ENCODE assay signal across 14 mouse cellular contexts in genomic region chr8:120036111-120036510, GRCm38 (mm10). TPM values are rescaled to one million over a fixed set of nuclear protein-coding genes. Genes with fewer than 3 reads are reported as not detected.
DNase-seq lines count a peak whose midpoint lies in the region; ATAC-seq lines count a peak whose summit lies in the region.
"Had no signal": no experiment of that assay in that cellular context is flagged by ENCODE, and none has a peak within 500 bp of the region (broad histone marks: within the 10 kb centered on the region; RNA-seq: fewer than 3 reads in every experiment).

No protein-coding gene starts in this region.

- H3K27ac ChIP-seq in heart, embryonic 10.5 days: peak overlapping the region; percentile 78
- H3K27ac ChIP-seq in heart, embryonic 13.5 days (replicated peaks): peak overlapping the region; percentile 13; the same call in 1 of the 2 replicates
- no peak overlapping the region for H3K27ac ChIP-seq in neural tube, embryonic 15.5 days (replicated peaks)
- H3K27ac ChIP-seq: midbrain, embryonic 12.5 days had no signal

- no peak for DNase-seq in heart, embryonic 10.5 days (ENCODE audit: low spot score)
- DNase-seq in heart, postnatal 4 days: no peak
- peak; percentile 43 for DNase-seq in Muller cell, postnatal 12 days (ENCODE audit: inconsistent ontology term)
- DNase-seq in brain, adult 2 months (ENCODE audit: low read depth, low spot score): peak; percentile 29
- DNase-seq in layer of hippocampus, adult 9-11 months: no peak
- no peak for DNase-seq in left cerebral cortex, adult 8-10 months (ENCODE audit: low spot score in 2 of 2)
- DNase-seq: cerebellum, adult 9-11 months; lung, adult 2 months; right cerebral cortex, postnatal 14 days had no signal

- peak overlapping the region; percentile 16; the same call in 1 of the 2 replicates for H3K4me3 ChIP-seq in heart, embryonic 10.5 days
- no peak overlapping the region for H3K4me3 ChIP-seq in heart, embryonic 13.5 days
- H3K4me3 ChIP-seq in neural tube, embryonic 15.5 days (replicated peaks): no peak overlapping the region
- H3K4me3 ChIP-seq: erythroblast, embryonic 14.5 days; midbrain, embryonic 12.5 days had no signal

- no peaks in the 10 kb centered on the region for H3K36me3 ChIP-seq in heart, embryonic 10.5 days
- no peaks in the 10 kb centered on the region for H3K36me3 ChIP-seq in heart, embryonic 13.5 days
- H3K36me3 ChIP-seq in neural tube, embryonic 15.5 days: no peaks in the 10 kb centered on the region
- H3K36me3 ChIP-seq: midbrain, embryonic 12.5 days had no signal

- H3K27me3 ChIP-seq in heart, embryonic 10.5 days (ENCODE audit: insufficient read depth, poor library complexity, severe bottlenecking): peaks cover 24% of the 10 kb centered on the region
- peaks cover 17% of the 10 kb centered on the region for H3K27me3 ChIP-seq in heart, embryonic 13.5 days (replicated peaks)
- H3K27me3 ChIP-seq in neural tube, embryonic 15.5 days (replicated peaks): no peaks in the 10 kb centered on the region
- H3K27me3 ChIP-seq: midbrain, embryonic 12.5 days had no signal

- 14% methylated on average over 9 of the region's 9 CpGs for WGBS in heart, embryonic 10.5 days
- 23% methylated on average over 9 of the region's 9 CpGs for WGBS in heart, embryonic 13.5 days
- WGBS in neural tube, embryonic 15.5 days: 26% methylated on average over 9 of the region's 9 CpGs

- H3K4me2 ChIP-seq in heart, embryonic 13.5 days: no peak overlapping the region; the same call in 1 of the 2 replicates
- H3K4me2 ChIP-seq in neural tube, embryonic 15.5 days: no peak overlapping the region
- H3K4me2 ChIP-seq: midbrain, embryonic 12.5 days had no signal

- H3K9me3 ChIP-seq in heart, embryonic 10.5 days: no peaks in the 10 kb centered on the region
- no peaks in the 10 kb centered on the region for H3K9me3 ChIP-seq in heart, embryonic 13.5 days
- no peaks in the 10 kb centered on the region for H3K9me3 ChIP-seq in neural tube, embryonic 15.5 days (replicated peaks)
- H3K9me3 ChIP-seq: midbrain, embryonic 12.5 days had no signal

- ATAC-seq in heart, embryonic 13.5 days (ENCODE audit: extremely low read depth, insufficient number of reproducible peaks, low FRiP score, low TSS enrichment): no peak
- ATAC-seq in neural tube, embryonic 15.5 days (ENCODE audit: low FRiP score): no peak
- ATAC-seq: intestine, postnatal 0 days had no signal

- 0 out of 2 replicates have a peak overlapping the region, but pooled peaks have one; percentile 9 for H3K9ac ChIP-seq in heart, embryonic 13.5 days
- H3K9ac ChIP-seq in neural tube, embryonic 15.5 days (replicated peaks): no peak overlapping the region
- H3K9ac ChIP-seq: midbrain, embryonic 12.5 days had no signal

- peaks cover 59% of the 10 kb centered on the region for H3K4me1 ChIP-seq in heart, embryonic 10.5 days
- peaks cover 52% of the 10 kb centered on the region for H3K4me1 ChIP-seq in heart, embryonic 13.5 days
- no peaks in the 10 kb centered on the region for H3K4me1 ChIP-seq in neural tube, embryonic 15.5 days

RNA-seq across cellular contexts. Expression of gene Crispld2, which starts 43.9 kb away (rescaled TPM):
- polyA plus RNA-seq in heart, embryonic 10.5 days (2016; fragmentation: Nextera tagmentation; extraction: Ambion mirVana): 3.2 and 9.7 TPM in 2 replicates
- total RNA-seq in heart, postnatal 4 days (2021): 1 to 10 TPM; 3.6 to 4.6 TPM
- polyA plus RNA-seq in heart, embryonic 13.5 days (2015; fragmentation: Nextera tagmentation; extraction: Ambion mirVana): 3.9 and 4.1 TPM in 2 replicates
- 1 to 10 TPM; 2.3 to 2.9 (median 2.5) TPM for total RNA-seq in left cerebral cortex, adult 8-10 months (2022)
- 2.6 and 5.8 TPM in 2 replicates for polyA plus RNA-seq in neural tube, embryonic 15.5 days (2015; fragmentation: Nextera tagmentation; extraction: Ambion mirVana)
- polyA plus RNA-seq: erythroblast, embryonic 14.5 days had no signal

Comparison
In these comparisons a context has a peak if more than half of its experiments do, and no peak if none do; other contexts are left out.
1. DNase-seq: peak in Muller cell, postnatal 12 days (single experiment) and brain, adult 2 months (single experiment); none in heart, embryonic 10.5 days (single experiment), heart, postnatal 4 days (single experiment), layer of hippocampus, adult 9-11 months (single experiment) and left cerebral cortex, adult 8-10 months (0 of 2).